Mouse (Mus musculus): Measurements from ENCODE around the gene Grasp. TPM values are rescaled to one million over a fixed set of nuclear protein-coding genes. Genes with fewer than 3 reads are reported as not detected.

Gene Grasp
- total and polyA plus RNA-seq, 3 experiments, result 7.6 to 11.5 (median 10.9) TPM

GRCm38 (mm10) chr15:101227971-101228370 is 4.0 kb downstream of the Grasp start:
- Histone ChIP-seq H3K27me3 (ENCODE audit: control insufficient read depth, insufficient read depth, low read length) (no peaks in the 10 kb centered on the region), H3K27ac (peak overlapping the region; percentile 90), H3K9ac (ENCODE audit: low read depth, low read length) (peak overlapping the region; percentile 55), H3K36me3 (ENCODE audit: control insufficient read depth, insufficient read depth, low read length) (peaks cover 7% of the 10 kb centered on the region; the same call in 1 of the 2 replicates), H3K4me1 (ENCODE audit: control insufficient read depth, insufficient read depth, low read length) (peaks cover 14% of the 10 kb centered on the region), H3K79me2 (replicated peaks; ENCODE audit: control insufficient read depth, insufficient read depth, low read length) (no peaks in the 10 kb centered on the region), H3K4me3 (peak overlapping the region; percentile 28; the same call in 1 of the 2 replicates)
- 26% methylated on average over 7 of the region's 7 CpGs for WGBS
- TF ChIP-seq POLR2A (IDR thresholded peaks at IDR 0.05; ENCODE audit: insufficient read depth, low read depth, low read length) (peak; percentile 76), CTCF (IDR thresholded peaks at IDR 0.05) (no peak), EP300 (IDR thresholded peaks at IDR 0.05; ENCODE audit: insufficient read depth, low read depth, low read length) (peak; percentile 94)
- DNase-seq, result peak; percentile 85 to 89
- intact Hi-C loops (cut with DNase I), result no loop called here

- H3K79me2 ChIP-seq (replicated peaks; ENCODE audit: control insufficient read depth, insufficient read depth, low read length), result no peaks in the 10 kb centered on the region
- no peaks in the 10 kb centered on the region for H3K27me3 ChIP-seq (ENCODE audit: control insufficient read depth, insufficient read depth, low read length)
- peak; percentile 71 to 75 for DNase-seq
- peaks cover 7% of the 10 kb centered on the region; the same call in 1 of the 2 replicates for H3K36me3 ChIP-seq (ENCODE audit: control insufficient read depth, insufficient read depth, low read length)
- 55% methylated on average over 21 of the region's 21 CpGs for WGBS
- H3K4me1 ChIP-seq (ENCODE audit: control insufficient read depth, insufficient read depth, low read length), result peaks cover 18% of the 10 kb centered on the region
- intact Hi-C loops (cut with DNase I), result no loop called here
- no peak overlapping the region for H3K9ac ChIP-seq (ENCODE audit: low read depth, low read length)
- H3K27ac ChIP-seq, result peak overlapping the region; percentile 90
- H3K4me3 ChIP-seq, result no peak overlapping the region; the same call in 1 of the 2 replicates
- no peak for TF ChIP-seq POLR2A (IDR thresholded peaks at IDR 0.05; ENCODE audit: insufficient read depth, low read depth, low read length)
- TF ChIP-seq EP300 (IDR thresholded peaks at IDR 0.05; ENCODE audit: insufficient read depth, low read depth, low read length), result peak; percentile 40; the same call in 1 of the 2 replicates
Observed at GRCm38 (mm10) chr15:101228866-101229590, 5.0 kb downstream of the Grasp start.

GRCm38 (mm10) chr15:101230503-101230902 is 6.5 kb downstream of the Grasp start:
- peaks cover 18% of the 10 kb centered on the region for H3K4me1 ChIP-seq (ENCODE audit: control insufficient read depth, insufficient read depth, low read length)
- H3K36me3 ChIP-seq (ENCODE audit: control insufficient read depth, insufficient read depth, low read length), result peaks cover 7% of the 10 kb centered on the region; the same call in 1 of the 2 replicates
- no peak for DNase-seq
- H3K9ac ChIP-seq (ENCODE audit: low read depth, low read length), result no peak overlapping the region
- H3K27me3 ChIP-seq (ENCODE audit: control insufficient read depth, insufficient read depth, low read length), result no peaks in the 10 kb centered on the region
- 94% methylated on average over 19 of the region's 19 CpGs for WGBS
- TF ChIP-seq EP300 (IDR thresholded peaks at IDR 0.05; ENCODE audit: insufficient read depth, low read depth, low read length) (no peak), CTCF (IDR thresholded peaks at IDR 0.05) (no peak), POLR2A (IDR thresholded peaks at IDR 0.05; ENCODE audit: insufficient read depth, low read depth, low read length) (no peak)
- H3K27ac ChIP-seq, result no peak overlapping the region
- intact Hi-C loops (cut with DNase I), result no loop called here
- no peak overlapping the region for H3K4me3 ChIP-seq
- no peaks in the 10 kb centered on the region for H3K79me2 ChIP-seq (replicated peaks; ENCODE audit: control insufficient read depth, insufficient read depth, low read length)

GRCm38 (mm10) chr15:101230995-101231647 is 7.1 kb downstream of the Grasp start:
- intact Hi-C loops (cut with DNase I), result no loop called here
- H3K4me3 ChIP-seq, result no peak overlapping the region
- H3K79me2 ChIP-seq (replicated peaks; ENCODE audit: control insufficient read depth, insufficient read depth, low read length), result no peaks in the 10 kb centered on the region
- no peak for TF ChIP-seq EP300 (IDR thresholded peaks at IDR 0.05; ENCODE audit: insufficient read depth, low read depth, low read length)
- TF ChIP-seq CTCF (IDR thresholded peaks at IDR 0.05), result peak; percentile 73
- TF ChIP-seq POLR2A (IDR thresholded peaks at IDR 0.05; ENCODE audit: insufficient read depth, low read depth, low read length), result no peak
- WGBS, result 79% methylated on average over 23 of the region's 23 CpGs
- H3K4me1 ChIP-seq (ENCODE audit: control insufficient read depth, insufficient read depth, low read length), result peaks cover 16% of the 10 kb centered on the region
- no peaks in the 10 kb centered on the region for H3K27me3 ChIP-seq (ENCODE audit: control insufficient read depth, insufficient read depth, low read length)
- no peak overlapping the region for H3K9ac ChIP-seq (ENCODE audit: low read depth, low read length)
- H3K36me3 ChIP-seq (ENCODE audit: control insufficient read depth, insufficient read depth, low read length), result peaks cover 4% of the 10 kb centered on the region; the same call in 1 of the 2 replicates
- H3K27ac ChIP-seq, result no peak overlapping the region
- peak; percentile 32 to 49 for DNase-seq

- Histone ChIP-seq H3K9ac (ENCODE audit: low read depth, low read length) (no peak overlapping the region), H3K4me1 (ENCODE audit: control insufficient read depth, insufficient read depth, low read length) (peaks cover 16% of the 10 kb centered on the region), H3K27me3 (ENCODE audit: control insufficient read depth, insufficient read depth, low read length) (no peaks in the 10 kb centered on the region), H3K36me3 (ENCODE audit: control insufficient read depth, insufficient read depth, low read length) (peaks cover 4% of the 10 kb centered on the region; the same call in 1 of the 2 replicates), H3K79me2 (replicated peaks; ENCODE audit: control insufficient read depth, insufficient read depth, low read length) (no peaks in the 10 kb centered on the region), H3K27ac (no peak overlapping the region), H3K4me3 (no peak overlapping the region)
- intact Hi-C loops (cut with DNase I), result no loop called here
- DNase-seq, result no peak
- WGBS, result 75% methylated on average over 56 of the region's 56 CpGs
- TF ChIP-seq POLR2A (IDR thresholded peaks at IDR 0.05; ENCODE audit: insufficient read depth, low read depth, low read length) (no peak), CTCF (IDR thresholded peaks at IDR 0.05) (no peak), EP300 (IDR thresholded peaks at IDR 0.05; ENCODE audit: insufficient read depth, low read depth, low read length) (no peak)
Observed at GRCm38 (mm10) chr15:101231648-101232180, 7.7 kb downstream of the Grasp start.

Data from heart, adult 2 months (tissue).